Mouse (Mus musculus) lung, adult 2 months (tissue): ENCODE measurements around the gene Tmem9. TPM values are rescaled to one million over a fixed set of nuclear protein-coding genes. Genes with fewer than 3 reads are reported as not detected.
A peak's percentile ranks its signal among the peaks of the same experiment; 100 is the strongest.

Source experiments
- DNase-seq: peaks from one replicate; pipeline ENCODE4 v3.0.0; 2022
- H3K4me1 ChIP-seq: fragments of 200-500 bp; 2 replicates; pipeline ENCODE4 v1.6.1; 2011; ENCODE audit warnings: low read length; ENCODE audit not compliant: control insufficient read depth, insufficient read depth
- H3K4me3 ChIP-seq: fragments of 200-500 bp; replicated peaks from 2 replicates; pipeline ENCODE3; 2011; ENCODE audit warnings: low read depth, mild to moderate bottlenecking, control low read depth, low read length; ENCODE audit errors: extremely low read depth
- CTCF ChIP-seq: fragments of 200-500 bp; IDR thresholded peaks from 2 replicates; pipeline ENCODE4 v1.5.1; 2011; ENCODE audit warnings: mild to moderate bottlenecking, low read length, control low read depth; ENCODE audit not compliant: insufficient read depth
- POLR2A ChIP-seq: fragments of 200-500 bp; IDR thresholded peaks from 2 replicates; pipeline ENCODE4 v1.6.1; 2011; ENCODE audit warnings: low read depth, mild to moderate bottlenecking, control low read depth, low read length, borderline replicate concordance; ENCODE audit errors: extremely low read depth
- WGBS: fragments of 180-500 bp; shearing (Covaris S2); methylation state at CpG from one replicate; pipeline ENCODE4 v1.1.7; 2018; 5-methylcytosine and 5-hydroxymethylcytosine counted together
- polyA plus RNA-seq: library from polyadenylated mRNA; depleted of rRNA; stranded (reverse); fragments of >200 nt; gene quantifications from 2 replicates; pipeline ENCODE4 v1.2.3, GENCODE M21; 2012

The Tmem9 gene
- polyA plus RNA-seq, 1 experiment = 73.2 TPM

- WGBS = 54% methylated on average over 7 of the region's 7 CpGs
- no peak for DNase-seq
- H3K4me1 ChIP-seq = no peaks in the 10 kb centered on the region
- TF ChIP-seq CTCF = no peak
- no peak for TF ChIP-seq POLR2A
- no peak overlapping the region for H3K4me3 ChIP-seq
These were observed 10.4 kb upstream of the Tmem9 start for GRCm38 (mm10) chr1:135997537-135997936.

- Histone ChIP-seq H3K4me3 (no peak overlapping the region), H3K4me1 (no peaks in the 10 kb centered on the region)
- 49% methylated on average over 8 of the region's 8 CpGs for WGBS
- TF ChIP-seq POLR2A (no peak), CTCF (no peak)
- no peak for DNase-seq
These were observed 8.1 kb upstream of the Tmem9 start for GRCm38 (mm10) chr1:135999720-136000287.

GRCm38 (mm10) chr1:136001438-136001837 lies 6.5 kb upstream of the Tmem9 start:
- H3K4me1 ChIP-seq = no peaks in the 10 kb centered on the region
- WGBS = 69% methylated on average over 2 of the region's 2 CpGs
- DNase-seq = no peak
- no peak for TF ChIP-seq POLR2A
- TF ChIP-seq CTCF = no peak
- no peak overlapping the region for H3K4me3 ChIP-seq

GRCm38 (mm10) chr1:136006292-136006748 lies 1.6 kb upstream of the Tmem9 start, which contains the start of gene Igfn1:
Gene Igfn1, minus strand, starts transcription at chr1:136006342.
- no peaks in the 10 kb centered on the region for H3K4me1 ChIP-seq
- DNase-seq = no peak
- TF ChIP-seq CTCF (no peak), POLR2A (no peak)
- H3K4me3 ChIP-seq = no peak within 1 kb of the TSS
- 90% methylated on average over 3 of the region's 3 CpGs for WGBS

- H3K4me1 ChIP-seq = no peaks in the 10 kb centered on the region
- 18% methylated on average over 8 of the region's 8 CpGs for WGBS
- no peak overlapping the region for H3K4me3 ChIP-seq
- TF ChIP-seq CTCF = no peak
- no peak for TF ChIP-seq POLR2A
- DNase-seq = no peak
These were observed 196 bp downstream of the Tmem9 start for GRCm38 (mm10) chr1:136008159-136008533.

GRCm38 (mm10) chr1:136010247-136010646 lies 2.3 kb downstream of the Tmem9 start:
- DNase-seq = no peak
- Histone ChIP-seq H3K4me1 (no peaks in the 10 kb centered on the region), H3K4me3 (no peak overlapping the region)
- TF ChIP-seq CTCF (no peak), POLR2A (no peak)
- 90% methylated on average over 4 of the region's 4 CpGs for WGBS

- Histone ChIP-seq H3K4me3 (no peak overlapping the region), H3K4me1 (no peaks in the 10 kb centered on the region)
- DNase-seq = no peak
- no peak for TF ChIP-seq CTCF
- TF ChIP-seq POLR2A = no peak
- 67% methylated on average over 4 of the region's 4 CpGs for WGBS
These were observed 5.6 kb downstream of the Tmem9 start for GRCm38 (mm10) chr1:136013513-136013912.

DNA sequence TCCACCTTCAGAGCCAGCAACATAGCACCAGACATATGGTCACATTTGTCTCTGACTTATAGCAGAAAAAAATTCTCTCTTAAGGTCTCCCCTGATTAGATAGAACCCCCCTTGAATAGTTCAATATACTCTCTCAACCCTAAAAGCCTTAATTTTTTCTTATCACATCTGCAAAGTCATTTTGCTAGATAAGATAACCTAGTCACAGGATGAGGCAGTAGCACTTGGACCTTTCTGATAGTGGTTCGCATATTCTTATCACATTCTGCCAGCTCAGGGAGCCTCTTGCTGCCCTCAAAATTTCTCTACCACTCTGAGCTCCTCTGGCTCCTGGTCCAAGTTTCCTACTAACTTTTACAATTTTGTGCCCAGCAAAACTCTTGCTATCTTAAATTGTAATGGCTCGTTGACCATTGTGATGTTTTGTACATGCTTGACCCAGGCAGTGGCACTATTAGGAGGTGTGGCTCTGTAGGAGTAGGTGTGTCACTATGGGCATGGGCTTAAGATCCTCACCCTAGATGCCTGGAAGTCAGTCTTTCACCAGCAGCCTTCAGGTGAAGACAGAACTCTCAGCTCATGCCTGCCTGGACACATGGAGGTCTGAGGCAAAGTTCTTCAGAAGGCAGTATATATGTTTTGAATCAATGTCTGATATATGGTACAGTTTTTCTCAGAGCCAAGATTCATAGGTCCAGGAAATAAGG lies 7.0 kb downstream of the Tmem9 start:
- Histone ChIP-seq H3K4me3 (no peak overlapping the region), H3K4me1 (peaks cover 2% of the 10 kb centered on the region; the same call in 1 of the 2 replicates)
- WGBS = 68% methylated on average over 2 of the region's 2 CpGs
- no peak for DNase-seq
- TF ChIP-seq CTCF (no peak), POLR2A (no peak)

- DNase-seq = no peak
- 78% methylated on average over 2 of the region's 2 CpGs for WGBS
- Histone ChIP-seq H3K4me3 (no peak overlapping the region), H3K4me1 (peaks cover 2% of the 10 kb centered on the region; the same call in 1 of the 2 replicates)
- no peak for TF ChIP-seq POLR2A
- no peak for TF ChIP-seq CTCF
These were observed 9.4 kb downstream of the Tmem9 start for GRCm38 (mm10) chr1:136017307-136017706.

- DNase-seq = peak; percentile 90
- Histone ChIP-seq H3K4me1 (peaks cover 2% of the 10 kb centered on the region; the same call in 1 of the 2 replicates), H3K4me3 (peak overlapping the region; percentile 90)
- TF ChIP-seq POLR2A (peak; percentile 61; the same call in 1 of the 2 replicates), CTCF (no peak)
- 1% methylated on average over 22 of the region's 22 CpGs for WGBS
These were observed 10.0 kb downstream of the Tmem9 start for GRCm38 (mm10) chr1:136017907-136018313.
